Mouse (Mus musculus) neural tube, embryonic 14.5 days (tissue): ENCODE data around the gene Trmt1. TPM values are rescaled to one million over a fixed set of nuclear protein-coding genes. Genes with fewer than 3 reads are reported as not detected.
A peak's percentile ranks its signal among the peaks of the same experiment; 100 is the strongest.

Experiments
- ATAC-seq: fragments of 200-750 bp; cut with Nextera tagmentation; 2 replicates; pipeline ENCODE4 v1.8.0; 2017; ENCODE audit warnings: low read depth, mild to moderate bottlenecking, moderate TSS enrichment, moderate library complexity
- H3K27ac ChIP-seq: fragments of 300-500 bp; sonication (generic); 2 replicates; pipeline ENCODE4 v1.5.1; 2014; ENCODE audit warnings: low read depth, mild to moderate bottlenecking, control low read depth, low read length, moderate library complexity, mixed read lengths
- H3K27me3 ChIP-seq: fragments of 300-500 bp; sonication (generic); 2 replicates; pipeline ENCODE4 v1.6.1; 2014; ENCODE audit warnings: low read length; ENCODE audit not compliant: control insufficient read depth, insufficient read depth
- H3K36me3 ChIP-seq: fragments of 300-500 bp; sonication (generic); 2 replicates; pipeline ENCODE4 v1.6.1; 2014; ENCODE audit warnings: low read length, mixed read lengths; ENCODE audit not compliant: control insufficient read depth, insufficient read depth
- H3K4me1 ChIP-seq: fragments of 300-500 bp; sonication (generic); 2 replicates; pipeline ENCODE4 v1.6.1; 2014; ENCODE audit warnings: low read length; ENCODE audit not compliant: control insufficient read depth, insufficient read depth
- H3K4me2 ChIP-seq: fragments of 300-500 bp; sonication (generic); 2 replicates; pipeline ENCODE4 v1.6.1; 2014; ENCODE audit warnings: mild to moderate bottlenecking, low read depth, low read length, control low read depth
- H3K4me3 ChIP-seq: fragments of 300-500 bp; sonication (generic); 2 replicates; pipeline ENCODE4 v1.5.1; 2014; ENCODE audit warnings: low read depth, low read length, control low read depth, mixed read lengths
- H3K9ac ChIP-seq: fragments of 300-500 bp; sonication (generic); replicated peaks from 2 replicates; pipeline ENCODE4 v1.6.1; 2014; ENCODE audit warnings: low read depth, mild to moderate bottlenecking, control low read depth, low read length, mixed read lengths
- H3K9me3 ChIP-seq: fragments of 300-500 bp; sonication (generic); 2 replicates; pipeline ENCODE4 v1.6.1; 2016; ENCODE audit warnings: low read length; ENCODE audit not compliant: control insufficient read depth
- WGBS: fragments of 180-500 bp; shearing (Covaris S2); extraction: QIAGEN DNeasy Blood & Tissue Kit; methylation state at CpG from one replicate; pipeline ENCODE4 v1.1.7; 2014; 5-methylcytosine and 5-hydroxymethylcytosine counted together
- polyA plus RNA-seq: library from polyadenylated mRNA; unstranded; fragments of >200 nt; fragmentation: Nextera tagmentation; extraction: Ambion mirVana; gene quantifications from 2 replicates; pipeline ENCODE4 v1.2.1, GENCODE M21; 2014

The Trmt1 gene
- polyA plus RNA-seq = 59.8 and 70.2 TPM in 2 replicates

- peak within 1 kb of the TSS; percentile 100 for H3K9ac ChIP-seq
- no peaks in the 10 kb centered on the region for H3K36me3 ChIP-seq
- peaks cover 38% of the 10 kb centered on the region for H3K4me1 ChIP-seq
- H3K4me2 ChIP-seq = peak within 1 kb of the TSS; percentile 82
- H3K9me3 ChIP-seq = no peaks in the 10 kb centered on the region
- ATAC-seq = no peak
- 9% methylated on average over 20 of the region's 20 CpGs for WGBS
- no peaks in the 10 kb centered on the region; the same call in 1 of the 2 replicates for H3K27me3 ChIP-seq
- peak within 1 kb of the TSS; percentile 99 for H3K4me3 ChIP-seq
- H3K27ac ChIP-seq = peak within 1 kb of the TSS; percentile 84
Measured at GRCm38 (mm10) chr8:84686191-84687002, at the start of gene Trmt1. TSS of gene Trmt1 (plus strand) at chr8:84686307.

GRCm38 (mm10) chr8:84637946-84638554, 48.1 kb upstream of the Trmt1 start:
- Histone ChIP-seq H3K9me3 (no peaks in the 10 kb centered on the region), H3K27ac (no peak overlapping the region; the same call in 1 of the 2 replicates)
- WGBS = 41% methylated on average over 8 of the region's 8 CpGs

GRCm38 (mm10) chr8:84638555-84639161, 47.4 kb upstream of the Trmt1 start:
- Histone ChIP-seq H3K4me2 (peak overlapping the region; percentile 86), H3K36me3 (peaks cover 2% of the 10 kb centered on the region; the same call in 1 of the 2 replicates), H3K4me1 (peaks cover 12% of the 10 kb centered on the region; the same call in 1 of the 2 replicates), H3K9ac (peak overlapping the region; percentile 68), H3K9me3 (no peaks in the 10 kb centered on the region), H3K4me3 (peak overlapping the region; percentile 39), H3K27ac (peak overlapping the region; percentile 86), H3K27me3 (no peaks in the 10 kb centered on the region)
- ATAC-seq = peak; percentile 12
- 0% methylated on average over 34 of the region's 52 CpGs for WGBS

More at GRCm38 (mm10) chr8:84637946-84638554, 48.1 kb upstream of the Trmt1 start:
- Histone ChIP-seq H3K4me3 (peak overlapping the region; percentile 39), H3K27me3 (no peaks in the 10 kb centered on the region), H3K4me2 (peak overlapping the region; percentile 86), H3K4me1 (peaks cover 12% of the 10 kb centered on the region; the same call in 1 of the 2 replicates), H3K36me3 (peaks cover 8% of the 10 kb centered on the region; the same call in 1 of the 2 replicates), H3K9ac (peak overlapping the region; percentile 68)
- no peak for ATAC-seq

- peak overlapping the region; percentile 39 for H3K4me3 ChIP-seq
- H3K27ac ChIP-seq = peak overlapping the region; percentile 86
- H3K4me2 ChIP-seq = peak overlapping the region; percentile 86
- peaks cover 12% of the 10 kb centered on the region; the same call in 1 of the 2 replicates for H3K4me1 ChIP-seq
- H3K9me3 ChIP-seq = no peaks in the 10 kb centered on the region
- peak overlapping the region; percentile 68 for H3K9ac ChIP-seq
- WGBS = under 1% methylated on average over 74 of the region's 106 CpGs
- peak; percentile 93 for ATAC-seq
- no peaks in the 10 kb centered on the region for H3K27me3 ChIP-seq
- H3K36me3 ChIP-seq = no peaks in the 10 kb centered on the region
Measured at GRCm38 (mm10) chr8:84639162-84640009, 46.7 kb upstream of the Trmt1 start.

- peak overlapping the region; percentile 16; the same call in 1 of the 2 replicates for H3K9ac ChIP-seq
Measured at GRCm38 (mm10) chr8:84640010-84640588, 46.0 kb upstream of the Trmt1 start.

GRCm38 (mm10) chr8:84640617-84641294, 45.4 kb upstream of the Trmt1 start:
- Histone ChIP-seq H3K36me3 (no peaks in the 10 kb centered on the region), H3K9me3 (no peaks in the 10 kb centered on the region), H3K9ac (no peak overlapping the region), H3K27me3 (no peaks in the 10 kb centered on the region), H3K4me3 (no peak overlapping the region), H3K4me2 (no peak overlapping the region), H3K4me1 (peaks cover under 1% of the 10 kb centered on the region; the same call in 1 of the 2 replicates), H3K27ac (no peak overlapping the region)
- ATAC-seq = no peak
- WGBS = 71% methylated on average over 7 of the region's 7 CpGs

More at GRCm38 (mm10) chr8:84640010-84640588, 46.0 kb upstream of the Trmt1 start:
- Histone ChIP-seq H3K36me3 (no peaks in the 10 kb centered on the region), H3K9me3 (no peaks in the 10 kb centered on the region), H3K4me1 (peaks cover 7% of the 10 kb centered on the region; the same call in 1 of the 2 replicates), H3K27ac (no peak overlapping the region; the same call in 1 of the 2 replicates), H3K4me3 (peak overlapping the region; percentile 39), H3K4me2 (peak overlapping the region; percentile 53), H3K27me3 (no peaks in the 10 kb centered on the region)
- ATAC-seq = no peak
- WGBS = 36% methylated on average over 9 of the region's 9 CpGs

- no peak overlapping the region for H3K4me2 ChIP-seq
- H3K9me3 ChIP-seq = no peaks in the 10 kb centered on the region
- no peaks in the 10 kb centered on the region for H3K4me1 ChIP-seq
- H3K4me3 ChIP-seq = no peak overlapping the region
- no peaks in the 10 kb centered on the region for H3K36me3 ChIP-seq
- no peak for ATAC-seq
- no peak overlapping the region for H3K27ac ChIP-seq
- WGBS = 89% methylated on average over 1 of the region's 1 CpGs
- no peaks in the 10 kb centered on the region for H3K27me3 ChIP-seq
- H3K9ac ChIP-seq = no peak overlapping the region
Measured at GRCm38 (mm10) chr8:84641578-84642361, 44.3 kb upstream of the Trmt1 start.
